Mouse (Mus musculus) CH12.LX (cell line): Measurements from ENCODE around the gene Padi6. TPM values are rescaled to one million over a fixed set of nuclear protein-coding genes. Genes with fewer than 3 reads are reported as not detected.

Experiments
- DNase-seq: peaks from one replicate; pipeline ENCODE4 v3.0.0-alpha.2; 2013; ENCODE audit errors: extremely low read depth
- H3K27ac ChIP-seq: 2 replicates; pipeline ENCODE4 v1.5.1; 2012; ENCODE audit warnings: low read depth, mild to moderate bottlenecking, control low read depth, moderate library complexity; ENCODE audit not compliant: insufficient read depth
- H3K27me3 ChIP-seq: replicated peaks from 2 replicates; pipeline ENCODE3; 2012; ENCODE audit warnings: inconsistent platforms
- H3K36me3 ChIP-seq, 2 experiments: replicated peaks in 1 of 2; 2 replicates each; pipeline versions ENCODE3 to v1.6.1; 2012; ENCODE audit warnings: inconsistent platforms in 1 of 2, low read length in 1 of 2, mild to moderate bottlenecking in 1 of 2, mixed read lengths in 1 of 2, moderate library complexity in 1 of 2; ENCODE audit not compliant: control insufficient read depth in 1 of 2, insufficient read depth in 1 of 2
- H3K4me1 ChIP-seq, 2 experiments: 2 replicates each; pipeline ENCODE4 v1.6.1; 2012; ENCODE audit warnings: inconsistent platforms in 1 of 2, moderate library complexity in 1 of 2; ENCODE audit not compliant: insufficient read depth in 2 of 2, control insufficient read depth in 1 of 2
- H3K4me2 ChIP-seq: 2 replicates; pipeline ENCODE4 v1.6.1; 2012; ENCODE audit warnings: low read depth, mild to moderate bottlenecking, control low read depth; ENCODE audit not compliant: poor library complexity, insufficient read depth, severe bottlenecking
- H3K4me3 ChIP-seq, 3 experiments: fragments of 150-350 bp in 1 of 3; sonication (generic) in 1 of 3; replicated peaks in 1 of 3; 2 replicates each; pipeline versions ENCODE3 to v1.5.1; 2011 to 2012; ENCODE audit warnings: low read depth in 2 of 3, low read length in 2 of 3, mild to moderate bottlenecking in 2 of 3, moderate library complexity in 2 of 3, control low read depth in 1 of 3, improper control_type of control experiment in 1 of 3, inconsistent platforms in 1 of 3, mixed read lengths in 1 of 3; ENCODE audit not compliant: poor library complexity in 1 of 3
- H3K79me2 ChIP-seq: replicated peaks from 2 replicates; pipeline ENCODE4 v1.6.1; 2012; ENCODE audit warnings: mild to moderate bottlenecking, moderate library complexity; ENCODE audit not compliant: control insufficient read depth, poor library complexity, insufficient read depth, severe bottlenecking; ENCODE audit errors: extremely low read depth
- H3K9ac ChIP-seq: 2 replicates; pipeline ENCODE4 v1.6.1; 2012; ENCODE audit warnings: low read depth, mild to moderate bottlenecking, control low read depth, moderate library complexity; ENCODE audit not compliant: insufficient read depth
- H3K9me3 ChIP-seq: replicated peaks from 2 replicates; pipeline ENCODE3; 2012; ENCODE audit warnings: low read length, inconsistent platforms, mixed read lengths
- CTCF ChIP-seq, 2 experiments: IDR thresholded peaks in 1 of 2; conservative IDR thresholded peaks in 1 of 2; 2 replicates each; pipeline ENCODE4 v1.5.1; 2011 to 2012; ENCODE audit warnings: low read depth in 2 of 2, low read length in 2 of 2, improper control_type of control experiment in 1 of 2, inconsistent platforms in 1 of 2, mild to moderate bottlenecking in 1 of 2, moderate library complexity in 1 of 2
- E2F4 ChIP-seq: IDR thresholded peaks from 2 replicates; pipeline ENCODE4 v1.6.1; 2011; ENCODE audit warnings: low read depth, low read length, improper control_type of control experiment; ENCODE audit not compliant: insufficient replicate concordance
- ELF1 ChIP-seq: IDR thresholded peaks from 2 replicates; pipeline ENCODE4 v1.6.1; 2014; ENCODE audit warnings: low read depth, mild to moderate bottlenecking, inconsistent platforms, low read length, improper control_type of control experiment
- ETS1 ChIP-seq: conservative IDR thresholded peaks from 2 replicates; pipeline ENCODE4 v1.6.1; 2012; ENCODE audit warnings: low read depth, mild to moderate bottlenecking, inconsistent platforms, low read length, improper control_type of control experiment, moderate library complexity
- IRF4 ChIP-seq: IDR thresholded peaks from 2 replicates; pipeline ENCODE4 v1.6.1; 2014; ENCODE audit warnings: low read depth, mild to moderate bottlenecking, inconsistent platforms, low read length, improper control_type of control experiment
- JUN ChIP-seq: IDR thresholded peaks from 2 replicates; pipeline ENCODE4 v1.6.1; 2011; ENCODE audit warnings: low read depth, mild to moderate bottlenecking, low read length, improper control_type of control experiment, moderate library complexity; ENCODE audit not compliant: insufficient read depth
- JUND ChIP-seq: conservative IDR thresholded peaks from 2 replicates; pipeline ENCODE4 v1.6.1; 2011; ENCODE audit warnings: low read depth, low read length, improper control_type of control experiment
- KAT2A ChIP-seq: IDR thresholded peaks from 2 replicates; pipeline ENCODE4 v1.6.1; 2012; ENCODE audit warnings: low read length, improper control_type of control experiment, inconsistent platforms; ENCODE audit not compliant: insufficient replicate concordance
- MYC ChIP-seq: IDR thresholded peaks from 2 replicates; pipeline ENCODE4 v1.6.1; 2011; ENCODE audit warnings: low read depth, mild to moderate bottlenecking, improper control_type of control experiment, low read length
- NELFE ChIP-seq: IDR thresholded peaks from 2 replicates; pipeline ENCODE4 v1.6.1; 2011; ENCODE audit warnings: low read depth, low read length, improper control_type of control experiment
- NRF1 ChIP-seq: IDR thresholded peaks from 2 replicates; pipeline ENCODE4 v1.6.1; 2014; ENCODE audit warnings: low read depth, mild to moderate bottlenecking, inconsistent platforms, low read length, improper control_type of control experiment, moderate library complexity
- POLR2A ChIP-seq: IDR thresholded peaks from 2 replicates; pipeline ENCODE4 v1.6.1; 2011; ENCODE audit warnings: low read depth, mild to moderate bottlenecking, improper control_type of control experiment, low read length
- RCOR1 ChIP-seq: conservative IDR thresholded peaks from 2 replicates; pipeline ENCODE4 v1.6.1; 2012; ENCODE audit warnings: low read depth, mild to moderate bottlenecking, inconsistent platforms, low read length, improper control_type of control experiment
- SMC3 ChIP-seq: IDR thresholded peaks from 2 replicates; pipeline ENCODE4 v1.6.1; 2011; ENCODE audit warnings: low read depth, low read length, improper control_type of control experiment
- TBP ChIP-seq: conservative IDR thresholded peaks from 2 replicates; pipeline ENCODE4 v1.6.1; 2011; ENCODE audit warnings: low read depth, low read length, improper control_type of control experiment
- UBTF ChIP-seq: IDR thresholded peaks from 2 replicates; pipeline ENCODE4 v1.6.1; 2012; ENCODE audit warnings: low read depth, mild to moderate bottlenecking, inconsistent platforms, low read length, improper control_type of control experiment, moderate library complexity
- USF1 ChIP-seq: IDR thresholded peaks from 2 replicates; pipeline ENCODE4 v1.6.1; 2014; ENCODE audit warnings: low read depth, mild to moderate bottlenecking, inconsistent platforms, low read length, improper control_type of control experiment
- ZMIZ1 ChIP-seq: IDR thresholded peaks from 2 replicates; pipeline ENCODE4 v1.6.1; 2012; ENCODE audit warnings: low read depth, mild to moderate bottlenecking, inconsistent platforms, low read length, improper control_type of control experiment
- ZNF384 ChIP-seq: IDR thresholded peaks from 2 replicates; pipeline ENCODE4 v1.6.1; 2012; ENCODE audit warnings: low read depth, low read length, improper control_type of control experiment, inconsistent platforms
- dilution Hi-C: fragments of 300-500 bp; cut with MboI; formaldehyde crosslinking; loops from 2 replicates; pipeline ENCODE4 v1.14.3; 2020; ENCODE audit warnings: low sequenced_read_pairs; ENCODE audit not compliant: extremely low pct_unique_long_range_greater_than_20kb, extremely low pct_ligation_motif_present
- in situ Hi-C: fragments of 300-500 bp; cut with MboI; formaldehyde crosslinking; loops from 3 replicates; pipeline ENCODE4 v1.14.3; 2019; ENCODE audit warnings: low sequenced_read_pairs, low pct_ligation_motif_present, low pct_unique_long_range_greater_than_20kb, mixed read lengths
- polyA plus RNA-seq: library from polyadenylated mRNA; unstranded; fragments of >175 nt; gene quantifications from 2 replicates; pipeline ENCODE4 v1.2.1, GENCODE M21; 2012; ENCODE audit warnings: low read depth; ENCODE audit not compliant: insufficient read length
- total RNA-seq, 2 experiments: library from RNA; depleted of rRNA; stranded (reverse); fragments of 300-350 nt in 1 of 2; fragments of >200 nt in 1 of 2; gene quantifications; 2 replicates each; pipeline ENCODE4 v1.2.3; 2012 to 2014

The Padi6 gene
- total and polyA plus RNA-seq, 3 experiments, result not detected

DNA sequence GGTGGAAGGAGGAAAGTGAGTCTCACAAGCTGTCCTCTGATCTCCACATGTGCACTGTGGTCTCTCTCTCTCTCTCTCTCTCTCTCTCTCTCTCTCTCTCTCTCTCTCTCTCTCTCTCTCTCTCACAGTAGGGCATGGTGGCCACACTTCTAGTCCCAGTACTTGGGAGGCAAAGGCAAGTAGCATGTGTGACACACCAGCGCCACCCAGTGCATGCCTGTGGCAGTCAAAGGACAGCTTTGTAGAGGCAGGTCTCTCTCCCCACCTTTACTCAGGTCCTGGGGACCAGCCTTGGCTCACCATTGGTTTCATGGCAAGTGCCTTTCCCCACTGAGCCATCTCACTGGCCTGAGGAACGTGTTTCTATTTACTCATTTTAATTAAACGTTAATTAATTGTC is 2.2 kb upstream of the Padi6 start (continued):
- TF ChIP-seq POLR2A (no peak), IRF4 (peak; percentile 20; the same call in 1 of the 2 replicates), RCOR1 (no peak), CTCF (conservative IDR thresholded peaks at IDR 0.05 in 1 of 2, IDR thresholded peaks at IDR 0.05 in 1 of 2; ENCODE audit: low read depth in 2 of 2, low read length in 2 of 2) (peak; percentile 43 to 81; a peak in 3 of 4 replicates), ZMIZ1 (no peak)

DNA sequence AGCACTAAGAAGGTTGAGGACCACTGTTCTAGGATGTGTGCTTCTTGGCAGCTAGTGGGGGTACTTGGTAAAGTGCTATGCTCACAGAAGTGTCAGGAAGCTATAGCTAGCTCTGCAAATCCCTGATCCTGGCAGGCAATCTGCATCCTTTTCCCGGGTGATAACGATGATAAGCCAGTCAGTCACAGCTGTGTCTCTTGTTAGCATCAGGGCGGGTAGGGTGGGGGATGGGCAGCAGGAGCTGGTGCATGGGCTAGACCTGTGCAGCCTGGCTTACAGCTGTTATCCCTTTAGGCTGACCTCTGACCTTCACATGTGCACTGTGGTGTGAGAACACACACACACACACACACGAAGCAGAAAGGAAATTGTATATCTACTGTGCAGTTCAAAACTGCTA is 643 bp upstream of the Padi6 start:
- peaks cover 12 to 16% of the 10 kb centered on the region in 2 experiments for H3K4me1 ChIP-seq
- no peak for TF ChIP-seq UBTF
- TF ChIP-seq JUN, result no peak
- no peak for TF ChIP-seq KAT2A
- no peak for TF ChIP-seq ETS1
- no peak for TF ChIP-seq USF1
- no peak for TF ChIP-seq ELF1
- TF ChIP-seq TBP, result no peak
- TF ChIP-seq CTCF (conservative IDR thresholded peaks at IDR 0.05 in 1 of 2, IDR thresholded peaks at IDR 0.05 in 1 of 2; ENCODE audit: low read depth in 2 of 2, low read length in 2 of 2), result no peak
- TF ChIP-seq POLR2A, result no peak
- TF ChIP-seq NRF1, result no peak
- TF ChIP-seq E2F4, result no peak
- TF ChIP-seq SMC3, result no peak
- TF ChIP-seq IRF4, result no peak
- TF ChIP-seq NELFE, result no peak
- TF ChIP-seq JUND, result no peak
- TF ChIP-seq MYC, result no peak
- H3K27ac ChIP-seq, result no peak overlapping the region
- H3K9ac ChIP-seq, result no peak overlapping the region
- no peaks in the 10 kb centered on the region for H3K79me2 ChIP-seq
- H3K4me3 ChIP-seq, result no peak overlapping the region
- dilution Hi-C loops (no loop called here), in situ Hi-C loops (loop anchor here (5.0 kb wide), 1 partner anchor 66 kb away; no protein-coding TSS in a partner anchor)
- DNase-seq, result no peak
- H3K4me2 ChIP-seq, result no peak overlapping the region
- H3K27me3 ChIP-seq, result peaks cover 52% of the 10 kb centered on the region
- no peaks in the 10 kb centered on the region for H3K9me3 ChIP-seq
- H3K36me3 ChIP-seq, result no peaks in the 10 kb centered on the region

DNA sequence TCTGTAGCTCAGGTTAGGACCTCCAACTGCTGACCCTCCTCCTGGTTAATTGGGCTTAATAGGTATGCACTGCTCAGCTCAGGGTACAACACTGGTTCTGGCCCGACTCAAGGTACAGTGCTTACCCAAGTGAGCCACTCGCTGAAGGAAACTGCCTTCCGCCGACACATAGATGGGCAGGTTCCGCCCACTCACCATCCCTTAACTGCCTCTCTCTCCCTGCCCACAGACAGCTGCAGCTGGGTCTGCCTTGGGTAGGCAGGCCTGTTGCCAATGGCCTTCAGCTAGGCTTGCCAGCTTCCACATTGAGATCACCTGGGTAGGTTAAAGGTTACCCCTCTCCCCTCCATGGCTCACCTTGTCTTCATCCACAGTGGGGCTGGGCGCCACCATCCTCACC is 1.0 kb downstream of the Padi6 start:
- Histone ChIP-seq H3K4me1 (peaks cover 12 to 16% of the 10 kb centered on the region in 2 experiments), H3K4me2 (no peak overlapping the region), H3K4me3 (no peak overlapping the region), H3K9me3 (no peaks in the 10 kb centered on the region), H3K27ac (no peak overlapping the region), H3K79me2 (no peaks in the 10 kb centered on the region), H3K9ac (no peak overlapping the region), H3K27me3 (peaks cover 44% of the 10 kb centered on the region), H3K36me3 (no peaks in the 10 kb centered on the region)
- dilution Hi-C loops (no loop called here), in situ Hi-C loops (loop anchor here (5.0 kb wide), 1 partner anchor 64 kb away; no protein-coding TSS in a partner anchor)
- TF ChIP-seq ZNF384 (no peak), UBTF (no peak)
- DNase-seq, result no peak
